Mouse (Mus musculus) forebrain, embryonic 16.5 days (tissue): ENCODE measurements around the gene Sirt2. TPM values are rescaled to one million over a fixed set of nuclear protein-coding genes. Genes with fewer than 3 reads are reported as not detected.

Experiments
- ATAC-seq: fragments of 200-750 bp; cut with Nextera tagmentation; 2 replicates; pipeline ENCODE4 v1.8.0; 2017; ENCODE audit warnings: mild to moderate bottlenecking, moderate library complexity
- H3K27ac ChIP-seq: fragments of 300-500 bp; sonication (generic); 2 replicates; pipeline ENCODE4 v1.5.1; 2014; ENCODE audit warnings: low read length, control low read depth
- H3K27me3 ChIP-seq: fragments of 300-500 bp; sonication (generic); replicated peaks from 2 replicates; pipeline ENCODE4 v1.6.1; 2014; ENCODE audit warnings: low read length; ENCODE audit not compliant: control insufficient read depth, insufficient read depth
- H3K36me3 ChIP-seq: fragments of 300-500 bp; sonication (generic); 2 replicates; pipeline ENCODE4 v1.6.1; 2014; ENCODE audit not compliant: control insufficient read depth, insufficient read depth
- H3K4me1 ChIP-seq: fragments of 300-500 bp; sonication (generic); replicated peaks from 2 replicates; pipeline ENCODE4 v1.6.1; 2014; ENCODE audit warnings: low read length; ENCODE audit not compliant: control insufficient read depth, insufficient read depth
- H3K4me2 ChIP-seq: fragments of 300-500 bp; sonication (generic); 2 replicates; pipeline ENCODE4 v1.6.1; 2014; ENCODE audit warnings: mild to moderate bottlenecking, low read length, control low read depth
- H3K4me3 ChIP-seq: fragments of 300-500 bp; sonication (generic); replicated peaks from 2 replicates; pipeline ENCODE4 v1.5.1; 2014; ENCODE audit warnings: mild to moderate bottlenecking, low read length, control low read depth
- H3K9ac ChIP-seq: fragments of 300-500 bp; sonication (generic); replicated peaks from 2 replicates; pipeline ENCODE4 v1.6.1; 2014; ENCODE audit warnings: low read depth, low read length, control low read depth
- H3K9me3 ChIP-seq: fragments of 300-500 bp; sonication (generic); 2 replicates; pipeline ENCODE4 v1.6.1; 2016; ENCODE audit warnings: low read length; ENCODE audit not compliant: control insufficient read depth
- WGBS: fragments of 180-500 bp; shearing (Covaris S2); extraction: QIAGEN DNeasy Blood & Tissue Kit; methylation state at CpG from one replicate; pipeline ENCODE4 v1.1.7; 2014; 5-methylcytosine and 5-hydroxymethylcytosine counted together
- polyA plus RNA-seq: library from polyadenylated mRNA; unstranded; fragments of >200 nt; fragmentation: Nextera tagmentation; extraction: Ambion mirVana; gene quantifications from 2 replicates; pipeline ENCODE4 v1.2.1, GENCODE M21; 2015

The Sirt2 gene
- polyA plus RNA-seq, 1 experiment from 2014 or later: 122 TPM

DNA sequence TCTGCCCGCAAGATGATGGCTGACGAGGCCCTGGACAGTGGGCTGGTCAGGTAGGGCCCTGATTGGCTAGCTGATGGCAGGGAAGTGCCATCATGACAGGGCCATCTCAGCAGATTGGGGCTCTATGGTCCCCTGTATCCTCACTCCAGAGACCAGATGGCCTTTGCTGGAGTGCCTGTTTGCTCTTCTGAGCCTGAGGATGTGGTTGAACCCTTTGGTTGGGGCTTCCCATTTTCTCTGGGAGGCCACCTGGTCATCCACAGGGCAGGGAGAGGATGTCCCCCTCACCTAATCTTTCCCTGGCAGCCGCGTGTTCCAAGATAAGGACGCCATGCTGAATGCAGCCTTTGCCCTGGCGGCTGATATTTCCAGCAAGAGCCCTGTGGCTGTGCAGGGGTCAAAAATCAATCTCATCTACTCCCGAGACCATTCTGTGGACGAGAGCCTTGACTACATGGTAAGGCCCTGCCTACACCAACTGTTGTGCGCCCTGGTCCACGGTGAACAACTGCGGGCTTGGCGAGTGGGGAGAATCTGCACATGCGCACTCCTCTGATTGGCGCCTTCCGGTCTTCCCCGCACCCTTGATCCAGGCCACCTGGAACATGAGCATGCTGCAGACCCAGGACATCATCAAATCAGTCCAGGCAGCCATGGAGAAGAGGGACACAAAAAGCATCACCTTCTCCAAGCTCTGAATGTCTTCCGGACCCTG lies 65.0 kb downstream of the Sirt2 start:
- H3K27ac ChIP-seq: no peak overlapping the region
- no peaks in the 10 kb centered on the region for H3K27me3 ChIP-seq
- ATAC-seq: no peak

DNA sequence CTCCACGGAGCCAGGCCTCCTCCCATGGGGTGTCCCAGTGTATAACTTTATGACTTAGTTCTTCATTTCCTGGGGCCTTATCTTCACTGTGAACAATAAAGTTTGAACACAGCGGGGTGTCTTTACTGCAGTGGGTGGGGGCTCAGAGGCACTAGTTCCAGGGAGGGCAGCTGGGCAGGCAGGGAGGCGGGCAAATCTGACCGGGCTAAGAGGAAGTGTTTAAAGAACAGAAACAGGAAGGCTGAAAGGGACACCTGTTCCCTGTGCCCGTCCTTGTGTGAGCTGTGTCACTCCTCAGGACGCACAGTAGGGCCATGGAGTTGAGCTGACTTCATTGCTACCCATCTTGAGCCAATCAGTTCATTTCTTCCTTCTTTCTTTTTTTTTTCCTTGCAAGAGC lies 65.6 kb downstream of the Sirt2 start:
- no peak for ATAC-seq

More for the DNA sequence above, 65.0 kb downstream of the Sirt2 start:
- no peaks in the 10 kb centered on the region for H3K9me3 ChIP-seq
- no peaks in the 10 kb centered on the region for H3K4me1 ChIP-seq
- WGBS: 95% methylated on average over 17 of the region's 17 CpGs
- no peak overlapping the region for H3K4me3 ChIP-seq
- H3K4me2 ChIP-seq: no peak overlapping the region
- H3K9ac ChIP-seq: no peak overlapping the region
- 0 out of 2 replicates have a peak, but pooled peaks cover 5% of the 10 kb centered on the region for H3K36me3 ChIP-seq

DNA sequence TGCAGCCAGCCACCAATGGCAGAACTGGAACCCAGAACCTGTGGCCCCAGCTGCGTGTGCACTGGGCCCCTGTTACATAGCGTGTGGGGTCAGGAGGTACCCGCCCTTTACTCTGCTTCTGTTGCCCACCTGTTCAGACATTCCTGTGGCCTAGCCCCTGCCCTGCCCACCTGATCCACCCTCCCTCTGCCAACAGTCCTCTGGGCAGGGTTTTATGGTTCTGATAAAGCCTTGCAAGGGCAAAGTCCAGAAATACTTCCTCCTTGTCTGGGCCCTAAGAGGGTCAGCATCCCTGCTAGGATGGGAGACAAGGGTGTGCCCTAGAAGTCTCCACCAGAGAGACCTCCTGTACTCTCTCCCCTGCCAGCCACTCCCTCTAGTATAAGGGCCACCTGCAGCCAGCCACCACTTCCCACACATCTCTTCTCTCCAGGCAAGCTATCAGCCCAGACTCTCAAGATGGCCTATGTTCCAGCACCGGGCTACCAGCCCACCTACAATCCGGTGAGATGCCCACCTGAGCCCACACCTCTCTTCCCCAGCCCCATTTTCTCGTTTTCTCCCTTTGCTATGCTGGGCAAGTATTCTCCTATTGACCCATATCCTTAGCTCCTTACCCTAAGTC lies 67.3 kb downstream of the Sirt2 start, which contains the start of gene Lgals4:
Gene Lgals4, plus strand, starts transcription at position 132 of the 625 bp plus-strand sequence.
- no peaks in the 10 kb centered on the region for H3K9me3 ChIP-seq
- no peak within 1 kb of the TSS for H3K9ac ChIP-seq
- H3K4me1 ChIP-seq: no peaks in the 10 kb centered on the region
- H3K36me3 ChIP-seq: 0 out of 2 replicates have a peak, but pooled peaks cover 5% of the 10 kb centered on the region
- H3K27ac ChIP-seq: no peak within 1 kb of the TSS
- ATAC-seq: no peak
- H3K4me2 ChIP-seq: no peak within 1 kb of the TSS
- H3K4me3 ChIP-seq: no peak within 1 kb of the TSS
- H3K27me3 ChIP-seq: no peaks in the 10 kb centered on the region
- WGBS: 80% methylated on average over 6 of the region's 6 CpGs

More for the DNA sequence above, 65.6 kb downstream of the Sirt2 start:
- Histone ChIP-seq H3K27ac (no peak overlapping the region), H3K4me3 (no peak overlapping the region), H3K4me1 (no peaks in the 10 kb centered on the region), H3K9ac (no peak overlapping the region), H3K27me3 (no peaks in the 10 kb centered on the region), H3K4me2 (no peak overlapping the region), H3K36me3 (0 out of 2 replicates have a peak, but pooled peaks cover 5% of the 10 kb centered on the region), H3K9me3 (no peaks in the 10 kb centered on the region)
- WGBS: 75% methylated on average over 6 of the region's 6 CpGs

DNA sequence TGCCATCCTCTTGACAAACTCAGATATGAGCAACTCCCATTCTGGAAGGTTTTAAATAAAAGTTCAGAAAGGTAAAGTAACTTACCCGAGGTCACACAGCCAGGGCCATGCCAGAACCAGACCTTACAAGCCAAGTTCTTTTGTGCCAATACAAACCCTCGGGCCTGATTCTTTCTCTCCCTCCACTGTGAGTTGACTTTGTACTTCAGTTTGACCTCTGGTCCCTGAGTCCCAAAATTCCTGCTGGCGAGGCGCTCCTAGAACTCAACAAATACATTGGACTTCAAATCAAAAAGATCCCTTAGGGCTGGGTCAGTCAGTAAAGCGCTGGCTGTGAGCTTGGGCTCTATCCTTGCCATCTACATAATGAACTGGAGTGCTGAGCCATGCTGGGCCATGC lies 70.4 kb downstream of the Sirt2 start:
- Histone ChIP-seq H3K9me3 (no peaks in the 10 kb centered on the region), H3K4me3 (no peak overlapping the region), H3K36me3 (no peaks in the 10 kb centered on the region), H3K9ac (no peak overlapping the region), H3K27me3 (no peaks in the 10 kb centered on the region), H3K27ac (no peak overlapping the region), H3K4me2 (no peak overlapping the region), H3K4me1 (no peaks in the 10 kb centered on the region)
- ATAC-seq: no peak
- 85% methylated on average over 5 of the region's 5 CpGs for WGBS

Other genes with a start within 250 kb of the Sirt2 start
- gene Ifnl3, start 243.9 kb upstream of the Sirt2 start, polyA plus RNA-seq: not detected in 2 replicates
- not detected in 2 replicates for gene Sycn, start 225.8 kb upstream of the Sirt2 start, polyA plus RNA-seq
- gene Nccrp1, start 219.5 kb upstream of the Sirt2 start, polyA plus RNA-seq: not detected in 2 replicates
- gene Samd4b, start 168.6 kb upstream of the Sirt2 start, polyA plus RNA-seq: 25.3 and 26.3 TPM in 2 replicates
- gene Pak4, start 168.6 kb upstream of the Sirt2 start, polyA plus RNA-seq: 25.5 and 26.7 TPM in 2 replicates
- gene Acp7, start 135.4 kb upstream of the Sirt2 start, polyA plus RNA-seq: not detected in 2 replicates
- 6.3 and 11.1 TPM in 2 replicates for gene Fbxo27, start 73.9 kb upstream of the Sirt2 start, polyA plus RNA-seq
- gene Fbxo17, start 49.9 kb upstream of the Sirt2 start, polyA plus RNA-seq: 3.3 and 4.2 TPM in 2 replicates
- 105 and 111 TPM in 2 replicates for gene Mrps12, start 24.9 kb upstream of the Sirt2 start, polyA plus RNA-seq
- 16.9 and 17.2 TPM in 2 replicates for gene Sars2, start 24.7 kb upstream of the Sirt2 start, polyA plus RNA-seq
- not detected in 2 replicates for gene Ccer2, start 10.6 kb upstream of the Sirt2 start, polyA plus RNA-seq
- gene Nfkbib, start 777 bp downstream of the Sirt2 start, polyA plus RNA-seq: 58.8 and 62.1 TPM in 2 replicates
- gene Rinl, start 22.2 kb downstream of the Sirt2 start, polyA plus RNA-seq: 1.2 and 1.3 TPM in 2 replicates
- 185 and 203 TPM in 2 replicates for gene Hnrnpl, start 41.8 kb downstream of the Sirt2 start, polyA plus RNA-seq
- 87.1 and 97.7 TPM in 2 replicates for gene Ech1, start 58.5 kb downstream of the Sirt2 start, polyA plus RNA-seq
- gene Lgals4, start 67.1 kb downstream of the Sirt2 start, polyA plus RNA-seq: 5.2 and 5.7 TPM in 2 replicates
- 1.7 and 2.9 TPM in 2 replicates for gene Lgals7, start 97.1 kb downstream of the Sirt2 start, polyA plus RNA-seq
- gene Capn12, start 114.7 kb downstream of the Sirt2 start, polyA plus RNA-seq: 0.27 and 0.81 TPM in 2 replicates
- 150 and 155 TPM in 2 replicates for gene Actn4, start 195.6 kb downstream of the Sirt2 start, polyA plus RNA-seq
- 296 and 297 TPM in 2 replicates for gene Eif3k, start 215.1 kb downstream of the Sirt2 start, polyA plus RNA-seq
- 6.7 and 10.0 TPM in 2 replicates for gene Map4k1, start 215.3 kb downstream of the Sirt2 start, polyA plus RNA-seq